Mouse (Mus musculus) kidney, adult 2 months (tissue): ENCODE measurements around the gene Il27.

Source experiments
- CTCF ChIP-seq: fragments of 200-500 bp; conservative IDR thresholded peaks from 2 replicates; pipeline ENCODE4 v1.5.1; 2011; ENCODE audit warnings: low read depth, mild to moderate bottlenecking, control low read depth, low read length, moderate library complexity, mixed read lengths; ENCODE audit not compliant: insufficient read depth, insufficient read length
- POLR2A ChIP-seq: fragments of 200-500 bp; IDR thresholded peaks from one replicate; pipeline ENCODE4 v1.6.1; 2011; ENCODE audit warnings: low read depth, low read length, control low read depth

DNA sequence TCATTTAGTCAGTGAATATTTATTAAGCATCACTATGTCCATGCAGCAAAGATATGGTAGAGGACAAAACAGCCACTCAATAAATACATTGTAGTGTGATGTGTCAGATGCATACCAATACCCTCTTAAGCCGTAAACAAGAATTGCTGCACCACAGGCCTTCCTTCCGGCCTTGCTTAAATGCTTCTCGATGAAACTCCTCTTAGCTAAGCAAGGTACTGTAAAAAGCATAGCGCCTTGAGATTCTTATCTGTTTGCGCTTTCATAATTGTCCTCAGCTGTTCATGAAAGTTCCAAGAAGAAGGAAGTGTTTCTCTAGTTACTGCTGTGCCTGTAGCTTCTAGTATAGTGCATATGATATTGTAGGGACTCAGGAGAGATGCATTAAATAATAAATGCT lies 11.9 kb upstream of the Il27 start:
- TF ChIP-seq CTCF (no peak), POLR2A (no peak)
